26 mouse cellular contexts compared by ENCODE assay signal in genomic region chr13:3924483-3924882, GRCm38 (mm10). TPM values are rescaled to one million over a fixed set of nuclear protein-coding genes. Genes with fewer than 3 reads are reported as not detected.
"Had no signal": no experiment of that assay in that cellular context is flagged by ENCODE, and none has a peak within 500 bp of the region (broad histone marks: within the 10 kb centered on the region; RNA-seq: fewer than 3 reads in every experiment).

No protein-coding gene starts in this region.

- H3K4me2 ChIP-seq: lung, embryonic 15.5 days; midbrain, embryonic 12.5 days; neural tube, embryonic 13.5 days; neural tube, embryonic 15.5 days; stomach, embryonic 15.5 days had no signal

- H3K4me3 ChIP-seq: lung, embryonic 15.5 days; midbrain, embryonic 10.5 days; midbrain, embryonic 12.5 days; myocyte; neural tube, embryonic 13.5 days; neural tube, embryonic 15.5 days; stomach, embryonic 15.5 days had no signal

- H3K27me3 ChIP-seq: lung, embryonic 15.5 days; midbrain, embryonic 12.5 days; neural tube, embryonic 13.5 days; neural tube, embryonic 15.5 days; stomach, embryonic 15.5 days had no signal

- H3K4me1 ChIP-seq: lung, embryonic 15.5 days; midbrain, embryonic 10.5 days; midbrain, embryonic 12.5 days; neural tube, embryonic 13.5 days; neural tube, embryonic 15.5 days; stomach, embryonic 15.5 days had no signal

- H3K9ac ChIP-seq: lung, embryonic 15.5 days; midbrain, embryonic 12.5 days; neural tube, embryonic 13.5 days; neural tube, embryonic 15.5 days; stomach, embryonic 15.5 days had no signal

- H3K9me3 ChIP-seq: lung, embryonic 15.5 days; midbrain, embryonic 10.5 days; midbrain, embryonic 12.5 days; neural tube, embryonic 13.5 days; neural tube, embryonic 15.5 days; stomach, embryonic 15.5 days had no signal

- DNase-seq: lung, adult 2 months; lung, postnatal 10 days; lung, postnatal 4 days; midbrain, embryonic 14.5 days; retina, postnatal 1 day; right cerebral cortex, adult 18-20 months; right cerebral cortex, postnatal 25 days; right cerebral cortex, postnatal 4 days; thymus, adult 2 months; thymus, postnatal 25 days; thymus, postnatal 4 days had no signal

- ATAC-seq: midbrain, embryonic 16.5 days had no signal

- H3K27ac ChIP-seq: lung, embryonic 15.5 days; midbrain, embryonic 10.5 days; midbrain, embryonic 12.5 days; neural tube, embryonic 13.5 days; neural tube, embryonic 15.5 days; stomach, embryonic 15.5 days; stomach, postnatal 0 days had no signal

- H3K36me3 ChIP-seq: lung, embryonic 15.5 days; midbrain, embryonic 10.5 days; midbrain, embryonic 12.5 days; neural tube, embryonic 13.5 days; neural tube, embryonic 15.5 days; stomach, embryonic 15.5 days had no signal

RNA-seq across cellular contexts. Expression of gene Tubal3, which starts 6.4 kb away (rescaled TPM):
- total RNA-seq: megakaryocyte, adult 5-6 weeks; megakaryocyte-erythroid progenitor cell, adult 5-6 weeks had no signal
- polyA plus RNA-seq: lung, embryonic 15.5 days; midbrain, embryonic 10.5 days; midbrain, embryonic 12.5 days; midbrain, embryonic 14.5 days; midbrain, embryonic 16.5 days; myocyte; neural tube, embryonic 11.5 days; neural tube, embryonic 13.5 days; neural tube, embryonic 15.5 days; spleen, adult 2 months; stomach, postnatal 0 days; thymus, adult 2 months; urinary bladder, adult 2 months had no signal

RNA-seq across cellular contexts. Expression of gene Ucn3, which starts 20.7 kb away (rescaled TPM):
- total RNA-seq: megakaryocyte, adult 5-6 weeks; megakaryocyte-erythroid progenitor cell, adult 5-6 weeks had no signal
- polyA plus RNA-seq: lung, adult 2 months; lung, embryonic 15.5 days; midbrain, embryonic 10.5 days; midbrain, embryonic 12.5 days; midbrain, embryonic 14.5 days; myocyte; neural tube, embryonic 11.5 days; neural tube, embryonic 13.5 days; neural tube, embryonic 15.5 days; spleen, adult 2 months; stomach, embryonic 15.5 days; stomach, postnatal 0 days; testis, adult 2 months; urinary bladder, adult 2 months had no signal
